Mouse (Mus musculus) forebrain, postnatal 0 days (tissue): Measurements from ENCODE around the gene Ces2a. TPM values are rescaled to one million over a fixed set of nuclear protein-coding genes. Genes with fewer than 3 reads are reported as not detected.

Experiments used
- ATAC-seq: fragments of 200-750 bp; cut with Nextera tagmentation; 2 replicates; pipeline ENCODE4 v1.8.0; 2017; ENCODE audit warnings: mild to moderate bottlenecking, moderate library complexity
- DNase-seq: peaks from one replicate; pipeline ENCODE4 v3.0.0-alpha.2; 2015
- H3K27ac ChIP-seq: fragments of 300-500 bp; sonication (generic); 2 replicates; pipeline ENCODE4 v1.5.1; 2014; ENCODE audit warnings: low read depth, mild to moderate bottlenecking, antibody characterized with exemption, low read length, moderate library complexity, mixed read lengths
- H3K27me3 ChIP-seq: fragments of 300-500 bp; sonication (generic); 2 replicates; pipeline ENCODE4 v1.6.1; 2014; ENCODE audit warnings: mild to moderate bottlenecking, low read length, mixed read lengths; ENCODE audit not compliant: insufficient read depth
- H3K36me3 ChIP-seq: fragments of 300-500 bp; sonication (generic); 2 replicates; pipeline ENCODE4 v1.6.1; 2014; ENCODE audit warnings: mild to moderate bottlenecking, moderate library complexity; ENCODE audit not compliant: insufficient read depth
- H3K4me1 ChIP-seq: fragments of 300-500 bp; sonication (generic); 2 replicates; pipeline ENCODE4 v1.6.1; 2014; ENCODE audit warnings: antibody characterized with exemption; ENCODE audit not compliant: insufficient read depth
- H3K4me2 ChIP-seq: fragments of 300-500 bp; sonication (generic); 2 replicates; pipeline ENCODE4 v1.6.1; 2014; ENCODE audit warnings: low read depth, mild to moderate bottlenecking, moderate library complexity
- H3K4me3 ChIP-seq: fragments of 300-500 bp; sonication (generic); 2 replicates; pipeline ENCODE4 v1.5.1; 2014; ENCODE audit warnings: low read depth, low read length, mixed read lengths
- H3K9ac ChIP-seq: fragments of 300-500 bp; sonication (generic); 2 replicates; pipeline ENCODE4 v1.6.1; 2014; ENCODE audit warnings: mild to moderate bottlenecking
- H3K9me3 ChIP-seq: fragments of 300-500 bp; sonication (generic); 2 replicates; pipeline ENCODE4 v1.6.1; 2016; ENCODE audit warnings: low read length
- CTCF ChIP-seq: sonication (generic); IDR thresholded peaks from 2 replicates; pipeline ENCODE4 v1.5.1; 2016; ENCODE audit warnings: antibody characterized with exemption, control low read depth, low read depth
- WGBS: fragments of 180-500 bp; shearing (Covaris S2); extraction: QIAGEN DNeasy Blood & Tissue Kit; methylation state at CpG from one replicate; pipeline ENCODE4 v1.1.7; 2014; 5-methylcytosine and 5-hydroxymethylcytosine counted together
- polyA plus RNA-seq: library from polyadenylated mRNA; unstranded; fragments of >200 nt; fragmentation: Nextera tagmentation; extraction: Ambion mirVana; gene quantifications from 2 replicates; pipeline ENCODE4 v1.2.1, GENCODE M21; 2015
- total RNA-seq: library from RNA; depleted of rRNA; stranded (reverse); fragments of >200 nt; gene quantifications from 2 replicates; pipeline ENCODE4 v1.2.3, GENCODE M21; 2014

Ces2a gene
- total and polyA plus RNA-seq, 2 experiments from 2014 or later, result not detected

- H3K9me3 ChIP-seq, result no peaks in the 10 kb centered on the region
- no peak overlapping the region for H3K27ac ChIP-seq
- no peak overlapping the region for H3K4me3 ChIP-seq
- H3K36me3 ChIP-seq, result no peaks in the 10 kb centered on the region
- H3K27me3 ChIP-seq, result no peaks in the 10 kb centered on the region
- WGBS, result 85% methylated on average over 3 of the region's 3 CpGs
- no peak overlapping the region for H3K9ac ChIP-seq
- H3K4me2 ChIP-seq, result no peak overlapping the region
- H3K4me1 ChIP-seq, result no peaks in the 10 kb centered on the region
- no peak for ATAC-seq
- DNase-seq, result no peak
- TF ChIP-seq CTCF, result no peak
Measured at GRCm38 (mm10) chr8:104743410-104743809, 9.6 kb downstream of the Ces2a start.

- TF ChIP-seq CTCF, result no peak
- Histone ChIP-seq H3K4me2 (no peak overlapping the region), H3K36me3 (no peaks in the 10 kb centered on the region), H3K4me1 (no peaks in the 10 kb centered on the region), H3K4me3 (no peak overlapping the region), H3K9me3 (no peaks in the 10 kb centered on the region), H3K27me3 (no peaks in the 10 kb centered on the region), H3K9ac (no peak overlapping the region), H3K27ac (no peak overlapping the region)
- no peak for DNase-seq
- no peak for ATAC-seq
- WGBS, result 63% methylated on average over 1 of the region's 1 CpGs
Measured at GRCm38 (mm10) chr8:104752818-104753217, 19.0 kb downstream of the Ces2a start.

- no peak overlapping the region for H3K4me2 ChIP-seq
- H3K9ac ChIP-seq, result no peak overlapping the region
- no peaks in the 10 kb centered on the region for H3K36me3 ChIP-seq
- peak; percentile 81 for ATAC-seq
- no peak overlapping the region for H3K27ac ChIP-seq
- no peaks in the 10 kb centered on the region for H3K4me1 ChIP-seq
- peak; percentile 24 for DNase-seq
- H3K9me3 ChIP-seq, result no peaks in the 10 kb centered on the region
- no peaks in the 10 kb centered on the region for H3K27me3 ChIP-seq
- no peak overlapping the region for H3K4me3 ChIP-seq
- no peak for TF ChIP-seq CTCF
- WGBS, result 32% methylated on average over 1 of the region's 1 CpGs
Measured at GRCm38 (mm10) chr8:104757621-104758020, 23.8 kb downstream of the Ces2a start.

- Histone ChIP-seq H3K4me1 (no peaks in the 10 kb centered on the region), H3K4me2 (no peak overlapping the region), H3K27me3 (no peaks in the 10 kb centered on the region), H3K9me3 (no peaks in the 10 kb centered on the region), H3K4me3 (no peak overlapping the region), H3K9ac (no peak overlapping the region), H3K27ac (no peak overlapping the region), H3K36me3 (no peaks in the 10 kb centered on the region)
- TF ChIP-seq CTCF, result no peak
- DNase-seq (peak; percentile 44), ATAC-seq (peak; percentile 79)
- WGBS, result 55% methylated on average over 2 of the region's 2 CpGs
Measured at GRCm38 (mm10) chr8:104758209-104758608, 24.4 kb downstream of the Ces2a start.

GRCm38 (mm10) chr8:104761126-104761525 lies 27.3 kb downstream of the Ces2a start:
- no peaks in the 10 kb centered on the region for H3K36me3 ChIP-seq
- no peaks in the 10 kb centered on the region for H3K27me3 ChIP-seq
- H3K4me1 ChIP-seq, result no peaks in the 10 kb centered on the region
- no peak for ATAC-seq
- no peak overlapping the region for H3K4me2 ChIP-seq
- H3K27ac ChIP-seq, result no peak overlapping the region
- no peak for DNase-seq
- H3K9me3 ChIP-seq, result no peaks in the 10 kb centered on the region
- H3K4me3 ChIP-seq, result no peak overlapping the region
- 85% methylated on average over 4 of the region's 4 CpGs for WGBS
- no peak overlapping the region for H3K9ac ChIP-seq
- no peak for TF ChIP-seq CTCF

GRCm38 (mm10) chr8:104766485-104766884 lies 32.7 kb downstream of the Ces2a start:
- H3K4me3 ChIP-seq, result no peak overlapping the region
- peak; percentile 49 for DNase-seq
- no peak overlapping the region for H3K4me2 ChIP-seq

GRCm38 (mm10) chr8:104770365-104770764 lies 36.6 kb downstream of the Ces2a start:
- no peak for DNase-seq
- TF ChIP-seq CTCF, result no peak
- H3K27me3 ChIP-seq, result no peaks in the 10 kb centered on the region
- no peaks in the 10 kb centered on the region for H3K36me3 ChIP-seq
- WGBS, result 94% methylated on average over 3 of the region's 3 CpGs
- no peak overlapping the region for H3K4me2 ChIP-seq
- H3K4me3 ChIP-seq, result no peak overlapping the region
- no peak for ATAC-seq
- H3K9me3 ChIP-seq, result no peaks in the 10 kb centered on the region
- no peaks in the 10 kb centered on the region for H3K4me1 ChIP-seq
- H3K27ac ChIP-seq, result no peak overlapping the region
- no peak overlapping the region for H3K9ac ChIP-seq

More at GRCm38 (mm10) chr8:104766485-104766884, 32.7 kb downstream of the Ces2a start:
- WGBS, result 57% methylated on average over 4 of the region's 4 CpGs
- no peak for TF ChIP-seq CTCF
- no peak overlapping the region for H3K9ac ChIP-seq
- peak; percentile 84 for ATAC-seq
- H3K27me3 ChIP-seq, result no peaks in the 10 kb centered on the region
- no peaks in the 10 kb centered on the region for H3K4me1 ChIP-seq
- H3K36me3 ChIP-seq, result no peaks in the 10 kb centered on the region
- H3K27ac ChIP-seq, result no peak overlapping the region
- H3K9me3 ChIP-seq, result no peaks in the 10 kb centered on the region

- Histone ChIP-seq H3K4me3 (no peak overlapping the region), H3K9ac (no peak overlapping the region), H3K4me1 (no peaks in the 10 kb centered on the region), H3K9me3 (no peaks in the 10 kb centered on the region), H3K27me3 (no peaks in the 10 kb centered on the region), H3K27ac (no peak overlapping the region), H3K36me3 (no peaks in the 10 kb centered on the region), H3K4me2 (no peak overlapping the region)
- 73% methylated on average over 1 of the region's 1 CpGs for WGBS
- ATAC-seq, result no peak
- no peak for TF ChIP-seq CTCF
- DNase-seq, result no peak
Measured at GRCm38 (mm10) chr8:104787049-104787448, 53.2 kb downstream of the Ces2a start.
